Mouse (Mus musculus) kidney, embryonic 16.5 days (tissue): ENCODE data around the gene Fam114a1. TPM values are rescaled to one million over a fixed set of nuclear protein-coding genes. Genes with fewer than 3 reads are reported as not detected.

Experiments used
- ATAC-seq: fragments of 200-750 bp; cut with Nextera tagmentation; 2 replicates; pipeline ENCODE4 v1.8.0; 2017; ENCODE audit warnings: moderate TSS enrichment; ENCODE audit not compliant: low FRiP score, low TSS enrichment
- H3K27ac ChIP-seq: fragments of 300-500 bp; sonication (generic); 2 replicates; pipeline ENCODE4 v1.5.1; 2014; ENCODE audit warnings: low read length
- H3K27me3 ChIP-seq: fragments of 300-500 bp; sonication (generic); 2 replicates; pipeline ENCODE4 v1.6.1; 2014; ENCODE audit warnings: low read length, control low read depth, mixed read lengths; ENCODE audit not compliant: insufficient read depth
- H3K36me3 ChIP-seq: fragments of 300-500 bp; sonication (generic); 2 replicates; pipeline ENCODE4 v1.6.1; 2014; ENCODE audit warnings: low read length, control low read depth, mixed read lengths; ENCODE audit not compliant: insufficient read depth
- H3K4me1 ChIP-seq: fragments of 300-500 bp; sonication (generic); 2 replicates; pipeline ENCODE4 v1.6.1; 2014; ENCODE audit warnings: low read length, control low read depth, mixed read lengths; ENCODE audit not compliant: insufficient read depth
- H3K4me2 ChIP-seq: fragments of 300-500 bp; sonication (generic); replicated peaks from 2 replicates; pipeline ENCODE4 v1.6.1; 2014; ENCODE audit warnings: low read depth, low read length
- H3K4me3 ChIP-seq: fragments of 300-500 bp; sonication (generic); 2 replicates; pipeline ENCODE4 v1.5.1; 2014; ENCODE audit warnings: mild to moderate bottlenecking, low read length
- H3K9ac ChIP-seq: fragments of 300-500 bp; sonication (generic); replicated peaks from 2 replicates; pipeline ENCODE4 v1.6.1; 2014; ENCODE audit warnings: low read length
- H3K9me3 ChIP-seq: fragments of 300-500 bp; sonication (generic); 2 replicates; pipeline ENCODE4 v1.6.1; 2016; ENCODE audit warnings: low read length, control low read depth
- WGBS: fragments of 180-500 bp; shearing (Covaris S2); extraction: QIAGEN DNeasy Blood & Tissue Kit; methylation state at CpG from one replicate; pipeline ENCODE4 v1.1.7; 2014; 5-methylcytosine and 5-hydroxymethylcytosine counted together
- polyA plus RNA-seq: library from polyadenylated mRNA; unstranded; fragments of >200 nt; fragmentation: Nextera tagmentation; extraction: Ambion mirVana; gene quantifications from 2 replicates; pipeline ENCODE4 v1.2.1, GENCODE M21; 2015

The Fam114a1 gene
- 42.8 and 44.6 TPM in 2 replicates for polyA plus RNA-seq

- Histone ChIP-seq H3K9me3 (no peaks in the 10 kb centered on the region), H3K4me3 (peak within 1 kb of the TSS; percentile 77), H3K27me3 (no peaks in the 10 kb centered on the region), H3K4me2 (peak within 1 kb of the TSS; percentile 92), H3K4me1 (0 out of 2 replicates have a peak, but pooled peaks cover 9% of the 10 kb centered on the region), H3K9ac (peak within 1 kb of the TSS; percentile 90), H3K36me3 (0 out of 2 replicates have a peak, but pooled peaks cover 5% of the 10 kb centered on the region), H3K27ac (peak within 1 kb of the TSS; percentile 85)
- ATAC-seq = peak; percentile 93
- WGBS = 2% methylated on average over 61 of the region's 68 CpGs
Observed at GRCm38 (mm10) chr5:64969861-64970771, at the start of gene Fam114a1. Fam114a1 (plus strand) TSS chr5:64970071.

- H3K4me3 ChIP-seq = no peak overlapping the region
- no peaks in the 10 kb centered on the region for H3K9me3 ChIP-seq
- 0 out of 2 replicates have a peak, but pooled peaks cover 2% of the 10 kb centered on the region for H3K4me1 ChIP-seq
- H3K27ac ChIP-seq = no peak overlapping the region
- WGBS = 92% methylated on average over 5 of the region's 5 CpGs
- no peak overlapping the region for H3K9ac ChIP-seq
- no peaks in the 10 kb centered on the region for H3K36me3 ChIP-seq
- H3K4me2 ChIP-seq = no peak overlapping the region
- ATAC-seq = no peak
- no peaks in the 10 kb centered on the region for H3K27me3 ChIP-seq
Observed at GRCm38 (mm10) chr5:64922891-64923381, 46.9 kb upstream of the Fam114a1 start.

GRCm38 (mm10) chr5:64932215-64932614 is 37.7 kb upstream of the Fam114a1 start:
- Histone ChIP-seq H3K4me3 (no peak overlapping the region), H3K4me2 (no peak overlapping the region), H3K9me3 (no peaks in the 10 kb centered on the region), H3K9ac (no peak overlapping the region), H3K36me3 (no peaks in the 10 kb centered on the region), H3K27me3 (no peaks in the 10 kb centered on the region), H3K27ac (no peak overlapping the region), H3K4me1 (no peaks in the 10 kb centered on the region)
- 44% methylated on average over 3 of the region's 3 CpGs for WGBS
- no peak for ATAC-seq

- no peak overlapping the region for H3K9ac ChIP-seq
- H3K27ac ChIP-seq = no peak overlapping the region
- H3K4me3 ChIP-seq = no peak overlapping the region
- H3K9me3 ChIP-seq = no peaks in the 10 kb centered on the region
- H3K4me2 ChIP-seq = no peak overlapping the region
- no peak for ATAC-seq
- H3K4me1 ChIP-seq = no peaks in the 10 kb centered on the region
- 87% methylated on average over 15 of the region's 15 CpGs for WGBS
- no peaks in the 10 kb centered on the region for H3K27me3 ChIP-seq
- H3K36me3 ChIP-seq = no peaks in the 10 kb centered on the region
Observed at GRCm38 (mm10) chr5:64932775-64933174, 37.1 kb upstream of the Fam114a1 start.

- Histone ChIP-seq H3K4me2 (no peak overlapping the region), H3K36me3 (no peaks in the 10 kb centered on the region), H3K4me3 (no peak overlapping the region), H3K27ac (no peak overlapping the region), H3K4me1 (no peaks in the 10 kb centered on the region), H3K9me3 (no peaks in the 10 kb centered on the region), H3K9ac (no peak overlapping the region), H3K27me3 (no peaks in the 10 kb centered on the region)
- 86% methylated on average over 5 of the region's 5 CpGs for WGBS
- no peak for ATAC-seq
Observed at GRCm38 (mm10) chr5:64951486-64951885, 18.4 kb upstream of the Fam114a1 start.

- H3K4me2 ChIP-seq = no peak overlapping the region
- H3K4me3 ChIP-seq = no peak overlapping the region
- H3K4me1 ChIP-seq = no peaks in the 10 kb centered on the region
- ATAC-seq = no peak
- H3K27ac ChIP-seq = no peak overlapping the region
- no peak overlapping the region for H3K9ac ChIP-seq
- no peaks in the 10 kb centered on the region for H3K9me3 ChIP-seq
- H3K27me3 ChIP-seq = no peaks in the 10 kb centered on the region
- no peaks in the 10 kb centered on the region for H3K36me3 ChIP-seq
- WGBS = 80% methylated on average over 8 of the region's 8 CpGs
Observed at GRCm38 (mm10) chr5:64954931-64955330, 14.9 kb upstream of the Fam114a1 start.

- H3K4me3 ChIP-seq = no peak overlapping the region; the same call in 1 of the 2 replicates
- ATAC-seq = no peak
Observed at GRCm38 (mm10) chr5:64958991-64959842, 10.7 kb upstream of the Fam114a1 start.

GRCm38 (mm10) chr5:64959843-64960230 is 10.0 kb upstream of the Fam114a1 start, which contains the start of gene Tlr6:
Tlr6 (minus strand) TSS chr5:64960097.
- H3K4me2 ChIP-seq = 0 out of 2 replicates have a peak within 1 kb of the TSS, but pooled peaks have one; percentile 4
- no peaks in the 10 kb centered on the region for H3K27me3 ChIP-seq
- H3K9ac ChIP-seq = no peak within 1 kb of the TSS
- no peak for ATAC-seq
- H3K4me3 ChIP-seq = no peak within 1 kb of the TSS; the same call in 1 of the 2 replicates
- 76% methylated on average over 13 of the region's 13 CpGs for whole genome bisulfite sequencing
- no peaks in the 10 kb centered on the region for H3K36me3 ChIP-seq
- no peak within 1 kb of the TSS; the same call in 1 of the 2 replicates for H3K27ac ChIP-seq
- H3K4me1 ChIP-seq = no peaks in the 10 kb centered on the region
- H3K9me3 ChIP-seq = no peaks in the 10 kb centered on the region

More at GRCm38 (mm10) chr5:64958991-64959842, 10.7 kb upstream of the Fam114a1 start:
- no peak overlapping the region for H3K9ac ChIP-seq
- no peaks in the 10 kb centered on the region for H3K4me1 ChIP-seq
- H3K36me3 ChIP-seq = no peaks in the 10 kb centered on the region
- H3K4me2 ChIP-seq = 0 out of 2 replicates have a peak overlapping the region, but pooled peaks have one; percentile 4
- WGBS = 69% methylated on average over 22 of the region's 22 CpGs
- no peaks in the 10 kb centered on the region for H3K27me3 ChIP-seq
- H3K9me3 ChIP-seq = no peaks in the 10 kb centered on the region
- H3K27ac ChIP-seq = no peak overlapping the region; the same call in 1 of the 2 replicates

GRCm38 (mm10) chr5:64960857-64961391 is 8.9 kb upstream of the Fam114a1 start:
- no peaks in the 10 kb centered on the region for H3K27me3 ChIP-seq
- no peak overlapping the region for H3K4me3 ChIP-seq
- WGBS = 93% methylated on average over 13 of the region's 13 CpGs
- no peak overlapping the region for H3K9ac ChIP-seq
- no peak overlapping the region for H3K4me2 ChIP-seq
- no peaks in the 10 kb centered on the region for H3K9me3 ChIP-seq
- no peaks in the 10 kb centered on the region for H3K36me3 ChIP-seq
- no peaks in the 10 kb centered on the region for H3K4me1 ChIP-seq
- no peak for ATAC-seq
- H3K27ac ChIP-seq = no peak overlapping the region
